Mouse (Mus musculus) midbrain, embryonic 14.5 days (tissue): Measurements from ENCODE around the gene Fbxl18. TPM values are rescaled to one million over a fixed set of nuclear protein-coding genes. Genes with fewer than 3 reads are reported as not detected.

Experiments used
- ATAC-seq: fragments of 200-750 bp; cut with Nextera tagmentation; 2 replicates; pipeline ENCODE4 v1.8.0; 2017; ENCODE audit warnings: moderate number of reproducible peaks, moderate library complexity; ENCODE audit not compliant: low FRiP score, low TSS enrichment
- DNase-seq: peaks from one replicate; pipeline ENCODE4 v3.0.0-alpha.2; 2015
- H3K27ac ChIP-seq: fragments of 300-500 bp; sonication (generic); replicated peaks from 2 replicates; pipeline ENCODE4 v1.5.1; 2014; ENCODE audit warnings: mild to moderate bottlenecking, low read depth, low read length, moderate library complexity
- H3K27me3 ChIP-seq: fragments of 300-500 bp; sonication (generic); 2 replicates; pipeline ENCODE4 v1.6.1; 2014; ENCODE audit warnings: low read length, control low read depth, mixed read lengths; ENCODE audit not compliant: control insufficient read depth, insufficient read depth
- H3K36me3 ChIP-seq: fragments of 300-500 bp; sonication (generic); 2 replicates; pipeline ENCODE4 v1.6.1; 2014; ENCODE audit warnings: low read length, control low read depth; ENCODE audit not compliant: control insufficient read depth, insufficient read depth
- H3K4me1 ChIP-seq: fragments of 300-500 bp; sonication (generic); 2 replicates; pipeline ENCODE4 v1.6.1; 2014; ENCODE audit warnings: mild to moderate bottlenecking, antibody characterized with exemption, low read length, control low read depth; ENCODE audit not compliant: control insufficient read depth, insufficient read depth
- H3K4me2 ChIP-seq: fragments of 300-500 bp; sonication (generic); 2 replicates; pipeline ENCODE4 v1.6.1; 2014; ENCODE audit warnings: mild to moderate bottlenecking, low read length, moderate library complexity
- H3K4me3 ChIP-seq: fragments of 300-500 bp; sonication (generic); replicated peaks from 2 replicates; pipeline ENCODE4 v1.5.1; 2014; ENCODE audit warnings: low read depth, low read length
- H3K9ac ChIP-seq: fragments of 300-500 bp; sonication (generic); replicated peaks from 2 replicates; pipeline ENCODE4 v1.6.1; 2014; ENCODE audit warnings: mild to moderate bottlenecking, low read length, moderate library complexity
- H3K9me3 ChIP-seq: fragments of 300-500 bp; sonication (generic); 2 replicates; pipeline ENCODE4 v1.6.1; 2016; ENCODE audit warnings: low read length, control low read depth, mixed read lengths; ENCODE audit not compliant: control insufficient read depth
- whole genome bisulfite sequencing: fragments of 180-500 bp; shearing (Covaris S2); extraction: QIAGEN DNeasy Blood & Tissue Kit; methylation state at CpG from one replicate; pipeline ENCODE4 v1.1.7; 2014; 5-methylcytosine and 5-hydroxymethylcytosine counted together
- polyA plus RNA-seq: library from polyadenylated mRNA; unstranded; fragments of >200 nt; fragmentation: Nextera tagmentation; extraction: Ambion mirVana; gene quantifications from 2 replicates; pipeline ENCODE4 v1.2.1, GENCODE M21; 2014

Fbxl18 gene
- polyA plus RNA-seq, 1 experiment from 2014 or later, result 28.8 TPM

GRCm38 (mm10) chr5:142821266-142821973 is 73.8 kb downstream of the Fbxl18 start:
- ATAC-seq (peak; percentile 15; the same call in 1 of the 2 replicates), DNase-seq (peak; percentile 86)
- WGBS, result under 1% methylated on average over 36 of the region's 36 CpGs
- Histone ChIP-seq H3K4me2 (peak overlapping the region; percentile 100), H3K27ac (peak overlapping the region; percentile 99), H3K4me3 (peak overlapping the region; percentile 98), H3K36me3 (no peaks in the 10 kb centered on the region), H3K9me3 (no peaks in the 10 kb centered on the region), H3K9ac (peak overlapping the region; percentile 95), H3K4me1 (peaks cover 30% of the 10 kb centered on the region), H3K27me3 (no peaks in the 10 kb centered on the region)

- peak overlapping the region; percentile 100 for H3K4me2 ChIP-seq
- no peaks in the 10 kb centered on the region for H3K9me3 ChIP-seq
- H3K27ac ChIP-seq, result peak overlapping the region; percentile 99
- H3K4me3 ChIP-seq, result peak overlapping the region; percentile 98
- H3K4me1 ChIP-seq, result peaks cover 29% of the 10 kb centered on the region
- peak; percentile 84 for DNase-seq
- under 1% methylated on average over 53 of the region's 53 CpGs for WGBS
- no peak for ATAC-seq
- no peaks in the 10 kb centered on the region for H3K36me3 ChIP-seq
- H3K27me3 ChIP-seq, result no peaks in the 10 kb centered on the region
- peak overlapping the region; percentile 95 for H3K9ac ChIP-seq
Observed at GRCm38 (mm10) chr5:142820276-142821265, 74.7 kb downstream of the Fbxl18 start.

GRCm38 (mm10) chr5:142819385-142820275 is 75.6 kb downstream of the Fbxl18 start:
- peak overlapping the region; percentile 100 for H3K4me2 ChIP-seq
- peak overlapping the region; percentile 99 for H3K27ac ChIP-seq
- H3K36me3 ChIP-seq, result peaks cover 5% of the 10 kb centered on the region; the same call in 1 of the 2 replicates
- under 1% methylated on average over 36 of the region's 36 CpGs for WGBS
- peak; percentile 26 for ATAC-seq
- DNase-seq, result peak; percentile 92
- no peaks in the 10 kb centered on the region for H3K9me3 ChIP-seq
- peaks cover 19% of the 10 kb centered on the region for H3K4me1 ChIP-seq
- no peaks in the 10 kb centered on the region for H3K27me3 ChIP-seq
- H3K4me3 ChIP-seq, result peak overlapping the region; percentile 98
- H3K9ac ChIP-seq, result peak overlapping the region; percentile 95

- Histone ChIP-seq H3K4me2 (peak overlapping the region; percentile 100), H3K27ac (peak overlapping the region; percentile 99), H3K4me3 (peak overlapping the region; percentile 98), H3K27me3 (no peaks in the 10 kb centered on the region), H3K9me3 (no peaks in the 10 kb centered on the region), H3K36me3 (peaks cover 10% of the 10 kb centered on the region; the same call in 1 of the 2 replicates), H3K4me1 (peaks cover 10% of the 10 kb centered on the region), H3K9ac (peak overlapping the region; percentile 95)
- WGBS, result under 1% methylated on average over 43 of the region's 43 CpGs
- DNase-seq, result peak; percentile 90
- ATAC-seq, result 0 out of 2 replicates have a peak, but pooled peaks have one; percentile 13
Observed at GRCm38 (mm10) chr5:142818435-142819360, 76.5 kb downstream of the Fbxl18 start.

- peak within 1 kb of the TSS; percentile 98 for H3K4me3 ChIP-seq
- DNase-seq, result peak; percentile 100
- H3K27ac ChIP-seq, result peak within 1 kb of the TSS; percentile 99
- peaks cover 17% of the 10 kb centered on the region; the same call in 1 of the 2 replicates for H3K36me3 ChIP-seq
- peaks cover 4% of the 10 kb centered on the region for H3K4me1 ChIP-seq
- peak within 1 kb of the TSS; percentile 100 for H3K9ac ChIP-seq
- WGBS, result under 1% methylated on average over 56 of the region's 56 CpGs
- no peaks in the 10 kb centered on the region for H3K27me3 ChIP-seq
- ATAC-seq, result peak; percentile 78
- no peaks in the 10 kb centered on the region for H3K9me3 ChIP-seq
- peak within 1 kb of the TSS; percentile 100 for H3K4me2 ChIP-seq
Observed at GRCm38 (mm10) chr5:142817524-142818434, 77.4 kb downstream of the Fbxl18 start, which contains the start of gene Tnrc18. Tnrc18 (minus strand) TSS chr5:142817662.
